In genomic region chr10:114455591-114455990, GRCm38 (mm10) we compare ENCODE assay signal across 13 mouse cellular contexts.
A peak's percentile ranks its signal among the peaks of the same experiment; 100 is the strongest.
DNase-seq lines count a peak whose midpoint lies in the region; ATAC-seq and TF ChIP-seq lines count a peak whose summit lies in the region.
"Had no signal": no experiment of that assay in that cellular context is flagged by ENCODE, and none has a peak within 500 bp of the region (broad histone marks: within the 10 kb centered on the region; RNA-seq: fewer than 3 reads in every experiment).

No protein-coding gene starts in this region.

- H3K4me3 ChIP-seq in heart, postnatal 0 days (ENCODE audit: low read depth, low read length): no peak overlapping the region
- H3K4me3 ChIP-seq in lung, embryonic 14.5 days (ENCODE audit: low read depth, low read length): no peak overlapping the region
- H3K4me3 ChIP-seq in limb, embryonic 11.5 days (ENCODE audit: low read depth, low read length): no peak overlapping the region
- H3K4me3 ChIP-seq: embryonic facial prominence, embryonic 15.5 days; liver, embryonic 15.5 days had no signal

- no peaks in the 10 kb centered on the region for H3K9me3 ChIP-seq in heart, postnatal 0 days (replicated peaks; ENCODE audit: control insufficient read depth, low read length)
- no peaks in the 10 kb centered on the region for H3K9me3 ChIP-seq in lung, embryonic 14.5 days (ENCODE audit: low read depth, low read length)
- no peaks in the 10 kb centered on the region for H3K9me3 ChIP-seq in limb, embryonic 11.5 days (ENCODE audit: control insufficient read depth, low read length)
- H3K9me3 ChIP-seq: embryonic facial prominence, embryonic 15.5 days; liver, embryonic 15.5 days had no signal

- no peak for TF ChIP-seq EP300 in heart, postnatal 0 days (IDR thresholded peaks at IDR 0.05; ENCODE audit: low read depth)

- H3K27me3 ChIP-seq in heart, postnatal 0 days (ENCODE audit: control insufficient read depth, insufficient read depth, low read length): no peaks in the 10 kb centered on the region
- no peaks in the 10 kb centered on the region for H3K27me3 ChIP-seq in lung, embryonic 14.5 days (ENCODE audit: insufficient read depth, low read length)
- no peaks in the 10 kb centered on the region for H3K27me3 ChIP-seq in limb, embryonic 11.5 days (ENCODE audit: control insufficient read depth, insufficient read depth, low read length)
- H3K27me3 ChIP-seq: embryonic facial prominence, embryonic 15.5 days; liver, embryonic 15.5 days had no signal

- no peak for DNase-seq in heart, postnatal 0 days (ENCODE audit: low spot score)
- DNase-seq in heart, postnatal 4 days: no peak
- no peak for DNase-seq in lung, embryonic 14.5 days
- no peak for DNase-seq in lung, postnatal 25 days (ENCODE audit: low spot score)
- DNase-seq in brain, embryonic 14.5 days (ENCODE audit: low read depth): no peak
- DNase-seq in limb, embryonic 11.5 days (ENCODE audit: low spot score): peak; percentile 34
- no peak for DNase-seq in right cerebral cortex, postnatal 25 days
- DNase-seq: adrenal gland, postnatal 25 days; heart, adult 11 months; kidney, adult 2 months had no signal

- no peak for TF ChIP-seq POLR2A in brain, embryonic 14.5 days (IDR thresholded peaks at IDR 0.05; ENCODE audit: borderline replicate concordance, extremely low read depth, insufficient read depth, insufficient read length, poor library complexity, severe bottlenecking)

- no peak overlapping the region for H3K9ac ChIP-seq in heart, postnatal 0 days (replicated peaks; ENCODE audit: low read depth, low read length)
- H3K9ac ChIP-seq in lung, embryonic 14.5 days: no peak overlapping the region
- no peak overlapping the region for H3K9ac ChIP-seq in limb, embryonic 11.5 days (ENCODE audit: low read length)
- H3K9ac ChIP-seq: embryonic facial prominence, embryonic 15.5 days; liver, embryonic 15.5 days had no signal

- H3K4me2 ChIP-seq in heart, postnatal 0 days (ENCODE audit: low read depth, low read length): no peak overlapping the region
- no peak overlapping the region for H3K4me2 ChIP-seq in lung, embryonic 14.5 days
- H3K4me2 ChIP-seq in limb, embryonic 11.5 days (ENCODE audit: low read depth, severe bottlenecking): no peak overlapping the region
- H3K4me2 ChIP-seq: embryonic facial prominence, embryonic 15.5 days; liver, embryonic 15.5 days had no signal

- no peak for ATAC-seq in heart, postnatal 0 days (ENCODE audit: insufficient read depth, low read depth)
- ATAC-seq in lung, embryonic 14.5 days (ENCODE audit: insufficient read depth): no peak
- 0 out of 2 replicates have a peak, but pooled peaks have one; percentile 17 for ATAC-seq in limb, embryonic 11.5 days (ENCODE audit: insufficient number of reproducible peaks, low FRiP score, low TSS enrichment, low read depth)
- ATAC-seq: forebrain, embryonic 14.5 days had no signal

- TF ChIP-seq CTCF in heart, postnatal 0 days (IDR thresholded peaks at IDR 0.05; ENCODE audit: low read depth): peak; percentile 13; the same call in 1 of the 2 replicates
- TF ChIP-seq CTCF in lung, embryonic 14.5 days (IDR thresholded peaks at IDR 0.05; ENCODE audit: low read depth): 0 out of 2 replicates have a peak, but pooled peaks have one; percentile 13
- TF ChIP-seq CTCF in brain, embryonic 14.5 days (IDR thresholded peaks at IDR 0.05; ENCODE audit: borderline replicate concordance, extremely low read depth, insufficient read depth, insufficient read length): peak; percentile 4; the same call in 1 of the 2 replicates

- no peak overlapping the region for H3K27ac ChIP-seq in heart, postnatal 0 days (ENCODE audit: low read depth)
- no peak overlapping the region for H3K27ac ChIP-seq in lung, embryonic 14.5 days (ENCODE audit: low read depth)
- no peak overlapping the region for H3K27ac ChIP-seq in limb, embryonic 11.5 days (replicated peaks; ENCODE audit: low read depth, low read length)
- H3K27ac ChIP-seq: embryonic facial prominence, embryonic 15.5 days; liver, embryonic 15.5 days had no signal

- no peaks in the 10 kb centered on the region for H3K4me1 ChIP-seq in heart, postnatal 0 days (ENCODE audit: control insufficient read depth, insufficient read depth)
- H3K4me1 ChIP-seq in lung, embryonic 14.5 days (ENCODE audit: insufficient read depth): no peaks in the 10 kb centered on the region
- H3K4me1 ChIP-seq in limb, embryonic 11.5 days (ENCODE audit: control insufficient read depth, insufficient read depth, low read length): no peaks in the 10 kb centered on the region
- H3K4me1 ChIP-seq: embryonic facial prominence, embryonic 15.5 days; liver, embryonic 15.5 days had no signal

- no peaks in the 10 kb centered on the region for H3K36me3 ChIP-seq in heart, postnatal 0 days (replicated peaks; ENCODE audit: control insufficient read depth, insufficient read depth, low read length)
- H3K36me3 ChIP-seq in lung, embryonic 14.5 days (ENCODE audit: insufficient read depth): no peaks in the 10 kb centered on the region
- no peaks in the 10 kb centered on the region for H3K36me3 ChIP-seq in limb, embryonic 11.5 days (ENCODE audit: control insufficient read depth, insufficient read depth, low read length)
- H3K36me3 ChIP-seq: embryonic facial prominence, embryonic 15.5 days; liver, embryonic 15.5 days had no signal

- WGBS in heart, postnatal 0 days: 69% methylated on average over 3 of the region's 3 CpGs
- 70% methylated on average over 3 of the region's 3 CpGs for WGBS in lung, embryonic 14.5 days
- WGBS in limb, embryonic 11.5 days: 71% methylated on average over 3 of the region's 3 CpGs
